Mouse (Mus musculus): ENCODE results near the gene Myog. TPM values are rescaled to one million over a fixed set of nuclear protein-coding genes. Genes with fewer than 3 reads are reported as not detected.
A peak's percentile ranks its signal among the peaks of the same experiment; 100 is the strongest.

Myog gene
- total RNA-seq (2014; rRNA removed): 0.11 and 0.19 TPM in 2 replicates
- polyA plus RNA-seq (2015; fragmentation: Nextera tagmentation; extraction: Ambion mirVana): not detected in 2 replicates

DNA sequence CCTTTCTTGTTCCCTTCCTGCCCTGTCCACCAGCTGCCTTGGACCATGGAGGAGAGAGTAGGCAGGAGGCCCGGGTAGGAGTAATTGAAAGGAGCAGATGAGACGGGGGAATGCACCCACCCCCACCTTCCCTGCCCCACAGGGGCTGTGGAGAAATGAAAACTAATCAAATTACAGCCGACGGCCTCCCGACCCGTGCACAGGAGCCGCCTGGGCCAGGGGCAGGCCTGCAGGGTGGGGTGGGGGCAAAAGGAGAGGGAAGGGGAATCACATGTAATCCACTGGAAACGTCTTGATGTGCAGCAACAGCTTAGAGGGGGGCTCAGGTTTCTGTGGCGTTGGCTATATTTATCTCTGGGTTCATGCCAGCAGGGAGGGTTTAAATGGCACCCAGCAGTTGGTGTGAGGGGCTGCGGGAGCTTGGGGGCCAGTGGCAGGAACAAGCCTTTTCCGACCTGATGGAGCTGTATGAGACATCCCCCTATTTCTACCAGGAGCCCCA, at the start of gene Myog:
Gene Myog (plus strand): TSS at position 392 of the 502 bp plus-strand sequence.
- 40% methylated on average over 11 of the region's 11 CpGs for WGBS
- Histone ChIP-seq H3K9me3 (ENCODE audit: low read length) (no peaks in the 10 kb centered on the region), H3K27me3 (ENCODE audit: insufficient read depth, low read length) (no peaks in the 10 kb centered on the region), H3K4me2 (ENCODE audit: low read depth, low read length, poor library complexity, severe bottlenecking) (no peak within 1 kb of the TSS), H3K4me1 (ENCODE audit: insufficient read depth, low read length) (no peaks in the 10 kb centered on the region), H3K4me3 (ENCODE audit: low read depth, low read length) (no peak within 1 kb of the TSS), H3K27ac (ENCODE audit: low read depth, low read length) (no peak within 1 kb of the TSS), H3K36me3 (ENCODE audit: insufficient read depth, low read length) (no peaks in the 10 kb centered on the region), H3K9ac (replicated peaks; ENCODE audit: low read length, poor library complexity, severe bottlenecking) (no peak within 1 kb of the TSS)
- ATAC-seq (ENCODE audit: low FRiP score) (no peak), DNase-seq (ENCODE audit: low spot score) (no peak)
- no peak for TF ChIP-seq CTCF (IDR thresholded peaks at IDR 0.05)

DNA sequence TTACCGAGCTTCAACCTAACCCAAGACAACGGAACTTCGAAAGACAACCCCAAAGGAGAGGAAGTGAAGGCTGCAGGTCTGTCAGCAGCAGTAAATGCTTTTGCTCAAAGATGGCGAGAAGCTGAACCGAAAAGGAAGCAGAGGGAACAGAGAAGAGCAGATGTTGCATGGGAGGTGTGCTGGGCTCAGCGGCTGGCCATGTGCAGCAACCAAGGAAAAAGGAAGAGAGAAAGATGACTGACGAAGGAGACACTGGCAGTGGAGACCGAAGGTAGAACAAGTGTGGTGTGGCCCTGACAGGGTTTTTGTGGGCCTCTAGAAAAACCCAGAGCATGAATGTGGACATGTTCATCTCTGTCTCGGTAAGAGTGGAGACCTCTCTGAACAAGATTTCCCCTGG, 49.1 kb upstream of the Myog start:
- TF ChIP-seq CTCF (IDR thresholded peaks at IDR 0.05): no peak
- no peak overlapping the region for H3K4me3 ChIP-seq (ENCODE audit: low read depth, low read length)

DNA sequence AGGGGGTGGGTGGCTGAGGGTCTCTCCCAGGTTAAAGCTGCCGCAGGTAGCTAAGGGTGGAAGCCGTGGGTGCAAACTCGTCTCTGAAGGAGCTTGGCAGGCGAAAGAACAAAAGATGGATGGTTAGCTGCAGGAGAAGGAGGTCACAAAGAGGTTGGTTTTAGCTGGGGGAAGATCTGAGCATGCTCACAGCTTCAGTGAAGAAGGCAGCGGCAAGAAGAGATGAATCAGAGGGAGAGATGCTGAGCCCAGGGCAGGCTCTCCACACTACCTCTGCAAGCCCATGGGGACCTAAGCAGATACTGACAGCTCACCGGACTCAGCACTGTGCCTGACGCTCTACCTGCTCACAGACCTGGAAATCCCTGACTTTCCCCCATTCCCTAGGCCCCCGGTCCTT, 48.5 kb upstream of the Myog start:
- Histone ChIP-seq H3K9me3 (ENCODE audit: low read length) (no peaks in the 10 kb centered on the region), H3K4me3 (ENCODE audit: low read depth, low read length) (no peak overlapping the region), H3K4me1 (ENCODE audit: insufficient read depth, low read length) (no peaks in the 10 kb centered on the region), H3K9ac (replicated peaks; ENCODE audit: low read length, poor library complexity, severe bottlenecking) (no peak overlapping the region), H3K4me2 (ENCODE audit: low read depth, low read length, poor library complexity, severe bottlenecking) (no peak overlapping the region), H3K27ac (ENCODE audit: low read depth, low read length) (no peak overlapping the region), H3K36me3 (ENCODE audit: insufficient read depth, low read length) (no peaks in the 10 kb centered on the region), H3K27me3 (ENCODE audit: insufficient read depth, low read length) (no peaks in the 10 kb centered on the region)
- ATAC-seq (ENCODE audit: low FRiP score) (no peak), DNase-seq (ENCODE audit: low spot score) (peak; percentile 9)
- TF ChIP-seq CTCF (IDR thresholded peaks at IDR 0.05): no peak
- WGBS: 66% methylated on average over 8 of the region's 8 CpGs

More for the DNA sequence above, 49.1 kb upstream of the Myog start:
- Histone ChIP-seq H3K4me2 (ENCODE audit: low read depth, low read length, poor library complexity, severe bottlenecking) (no peak overlapping the region), H3K9me3 (ENCODE audit: low read length) (no peaks in the 10 kb centered on the region), H3K9ac (replicated peaks; ENCODE audit: low read length, poor library complexity, severe bottlenecking) (no peak overlapping the region), H3K36me3 (ENCODE audit: insufficient read depth, low read length) (no peaks in the 10 kb centered on the region), H3K27me3 (ENCODE audit: insufficient read depth, low read length) (no peaks in the 10 kb centered on the region), H3K4me1 (ENCODE audit: insufficient read depth, low read length) (0 out of 2 replicates have a peak, but pooled peaks cover 1% of the 10 kb centered on the region), H3K27ac (ENCODE audit: low read depth, low read length) (no peak overlapping the region)
- ATAC-seq (ENCODE audit: low FRiP score) (no peak), DNase-seq (ENCODE audit: low spot score) (no peak)
- WGBS: 83% methylated on average over 9 of the region's 9 CpGs

DNA sequence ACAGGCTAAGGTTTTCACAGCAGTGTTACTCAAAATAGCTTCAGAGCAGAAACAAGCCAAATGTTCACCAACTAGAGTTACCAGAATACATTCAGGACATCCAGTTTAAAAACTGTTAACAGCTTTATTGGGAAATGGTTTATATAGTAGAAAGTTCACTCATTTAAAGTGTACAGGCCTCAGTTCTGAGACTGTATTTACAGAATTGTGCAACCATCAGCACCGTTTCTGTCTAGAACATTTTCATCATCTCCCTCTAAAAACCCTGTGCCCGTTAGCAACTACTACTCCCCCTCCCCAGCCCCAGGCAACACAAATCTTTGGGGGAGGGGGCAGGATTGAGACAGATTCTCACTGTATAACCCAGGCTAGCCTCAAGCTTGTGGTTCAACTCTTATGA, 47.5 kb upstream of the Myog start:
- Histone ChIP-seq H3K4me1 (ENCODE audit: insufficient read depth, low read length) (no peaks in the 10 kb centered on the region), H3K9me3 (ENCODE audit: low read length) (no peaks in the 10 kb centered on the region), H3K27ac (ENCODE audit: low read depth, low read length) (no peak overlapping the region), H3K36me3 (ENCODE audit: insufficient read depth, low read length) (no peaks in the 10 kb centered on the region), H3K9ac (replicated peaks; ENCODE audit: low read length, poor library complexity, severe bottlenecking) (no peak overlapping the region), H3K4me3 (ENCODE audit: low read depth, low read length) (no peak overlapping the region), H3K27me3 (ENCODE audit: insufficient read depth, low read length) (no peaks in the 10 kb centered on the region), H3K4me2 (ENCODE audit: low read depth, low read length, poor library complexity, severe bottlenecking) (no peak overlapping the region)
- no peak for DNase-seq (ENCODE audit: low spot score)
- TF ChIP-seq CTCF (IDR thresholded peaks at IDR 0.05): no peak
- no peak for ATAC-seq (ENCODE audit: low FRiP score)
- 61% methylated on average over 2 of the region's 2 CpGs for WGBS

DNA sequence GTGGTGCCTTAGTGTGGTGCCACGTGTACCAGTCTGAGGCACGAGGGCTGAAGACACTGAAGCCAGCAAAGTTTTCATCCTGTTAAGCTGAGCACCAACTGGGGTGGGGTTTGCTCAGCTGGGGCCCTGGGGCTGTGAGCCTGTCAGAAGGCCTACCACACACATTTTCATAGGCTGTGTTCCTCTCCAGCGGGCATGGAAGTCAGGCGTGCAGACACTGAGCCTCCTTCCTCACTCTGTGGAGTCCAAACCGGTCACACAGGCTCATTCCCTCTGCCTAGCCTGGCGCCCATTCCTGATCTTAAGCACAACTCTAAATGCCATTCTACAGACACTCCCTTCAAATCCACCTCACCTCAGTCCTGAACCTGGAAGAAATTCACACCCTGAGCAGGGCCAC, 46.3 kb upstream of the Myog start:
- Histone ChIP-seq H3K4me3 (ENCODE audit: low read depth, low read length) (no peak overlapping the region), H3K9me3 (ENCODE audit: low read length) (no peaks in the 10 kb centered on the region), H3K9ac (replicated peaks; ENCODE audit: low read length, poor library complexity, severe bottlenecking) (no peak overlapping the region), H3K36me3 (ENCODE audit: insufficient read depth, low read length) (no peaks in the 10 kb centered on the region), H3K27me3 (ENCODE audit: insufficient read depth, low read length) (no peaks in the 10 kb centered on the region), H3K4me1 (ENCODE audit: insufficient read depth, low read length) (no peaks in the 10 kb centered on the region), H3K4me2 (ENCODE audit: low read depth, low read length, poor library complexity, severe bottlenecking) (no peak overlapping the region), H3K27ac (ENCODE audit: low read depth, low read length) (no peak overlapping the region)
- no peak for TF ChIP-seq CTCF (IDR thresholded peaks at IDR 0.05)
- DNase-seq (ENCODE audit: low spot score) (no peak), ATAC-seq (ENCODE audit: low FRiP score) (no peak)
- 73% methylated on average over 6 of the region's 6 CpGs for WGBS

DNA sequence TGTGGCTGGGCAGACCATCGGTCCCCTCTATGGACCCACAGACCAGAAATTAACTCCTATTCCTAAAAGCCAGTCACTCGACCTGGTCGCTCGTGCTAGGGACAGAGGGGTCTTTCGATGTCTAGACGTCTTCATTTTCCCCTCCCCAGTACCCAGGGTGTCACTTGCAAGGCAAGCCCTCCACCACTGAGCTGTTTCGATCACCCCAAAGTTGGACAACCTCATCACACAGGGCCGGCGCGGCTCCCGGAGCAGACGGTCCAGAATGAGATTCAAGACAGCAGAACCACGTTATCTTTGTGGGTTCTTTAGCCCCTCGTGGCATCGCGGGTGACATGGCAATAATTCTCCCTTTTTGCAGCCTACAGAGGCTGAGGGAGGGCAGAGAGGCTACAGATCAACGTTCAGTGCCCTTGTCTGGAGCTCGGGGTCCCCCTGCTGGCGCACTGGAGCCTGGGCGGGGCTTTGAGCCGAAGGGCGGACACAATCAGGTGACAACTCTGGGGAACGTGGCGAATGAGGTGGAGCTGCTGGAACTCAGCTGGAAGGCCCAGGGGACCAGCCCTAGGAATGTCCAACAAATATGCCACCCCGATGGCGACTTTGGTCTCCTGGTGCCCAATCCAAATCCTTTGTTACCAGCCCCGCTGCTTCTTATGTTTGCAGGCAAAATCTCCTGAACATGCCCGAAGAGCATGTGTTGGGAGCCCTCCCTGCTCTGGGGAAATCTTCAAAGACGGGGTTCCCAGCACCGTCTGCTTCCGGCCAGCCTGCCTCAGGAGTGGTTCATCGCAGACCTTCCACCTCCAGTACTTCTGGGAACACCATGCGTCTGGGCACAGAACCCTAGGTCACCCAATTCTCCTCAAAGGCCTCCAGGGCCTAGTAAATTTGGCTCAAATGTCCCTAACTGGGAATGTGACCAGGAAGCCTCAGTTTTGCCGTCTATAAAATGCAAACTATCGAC, 45.6 kb upstream of the Myog start:
- Histone ChIP-seq H3K9ac (replicated peaks; ENCODE audit: low read length, poor library complexity, severe bottlenecking) (no peak overlapping the region; the same call in 1 of the 2 replicates), H3K27me3 (ENCODE audit: insufficient read depth, low read length) (no peaks in the 10 kb centered on the region), H3K4me2 (ENCODE audit: low read depth, low read length, poor library complexity, severe bottlenecking) (peak overlapping the region; percentile 42), H3K36me3 (ENCODE audit: insufficient read depth, low read length) (no peaks in the 10 kb centered on the region), H3K4me1 (ENCODE audit: insufficient read depth, low read length) (no peaks in the 10 kb centered on the region), H3K27ac (ENCODE audit: low read depth, low read length) (no peak overlapping the region), H3K4me3 (ENCODE audit: low read depth, low read length) (peak overlapping the region; percentile 12; the same call in 1 of the 2 replicates), H3K9me3 (ENCODE audit: low read length) (no peaks in the 10 kb centered on the region)
- TF ChIP-seq CTCF (IDR thresholded peaks at IDR 0.05): peak; percentile 98
- WGBS: 20% methylated on average over 35 of the region's 35 CpGs
- ATAC-seq (ENCODE audit: low FRiP score): peak; percentile 86
- peak; percentile 88 for DNase-seq (ENCODE audit: low spot score)
